Mouse (Mus musculus) brain, adult 2 months (tissue): ENCODE results near the gene Ces3a.
"Not testable (repeated sequence)": the region's sequence is repeated elsewhere in the genome, so short reads cannot be mapped to it uniquely, and the experiment has no call there.

Experiments
- DNase-seq: peaks from one replicate; pipeline ENCODE4 v3.0.0; 2011; ENCODE audit warnings: low read depth, low spot score

Gene Ces3a

DNA sequence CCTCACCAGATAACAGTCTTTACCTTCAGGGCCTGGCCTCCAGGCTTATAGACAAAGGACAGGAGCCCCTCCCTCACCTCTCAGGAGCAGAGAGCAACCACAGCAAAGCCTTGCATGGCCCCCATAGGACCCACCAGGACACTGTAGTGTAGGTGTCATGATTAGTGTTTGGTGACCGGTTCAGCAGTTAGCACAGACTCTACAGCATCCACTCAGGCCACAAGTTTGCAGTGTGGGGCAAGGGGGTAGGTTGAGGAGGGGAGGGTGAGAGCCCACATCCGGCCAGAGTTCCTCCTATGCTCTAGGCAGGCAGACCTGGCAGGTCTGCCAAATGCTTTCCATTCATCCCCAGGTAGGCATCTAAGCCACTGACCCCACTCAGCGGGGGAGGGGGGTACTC lies 45.6 kb downstream of the Ces3a start:
- DNase-seq, result no peak

DNA sequence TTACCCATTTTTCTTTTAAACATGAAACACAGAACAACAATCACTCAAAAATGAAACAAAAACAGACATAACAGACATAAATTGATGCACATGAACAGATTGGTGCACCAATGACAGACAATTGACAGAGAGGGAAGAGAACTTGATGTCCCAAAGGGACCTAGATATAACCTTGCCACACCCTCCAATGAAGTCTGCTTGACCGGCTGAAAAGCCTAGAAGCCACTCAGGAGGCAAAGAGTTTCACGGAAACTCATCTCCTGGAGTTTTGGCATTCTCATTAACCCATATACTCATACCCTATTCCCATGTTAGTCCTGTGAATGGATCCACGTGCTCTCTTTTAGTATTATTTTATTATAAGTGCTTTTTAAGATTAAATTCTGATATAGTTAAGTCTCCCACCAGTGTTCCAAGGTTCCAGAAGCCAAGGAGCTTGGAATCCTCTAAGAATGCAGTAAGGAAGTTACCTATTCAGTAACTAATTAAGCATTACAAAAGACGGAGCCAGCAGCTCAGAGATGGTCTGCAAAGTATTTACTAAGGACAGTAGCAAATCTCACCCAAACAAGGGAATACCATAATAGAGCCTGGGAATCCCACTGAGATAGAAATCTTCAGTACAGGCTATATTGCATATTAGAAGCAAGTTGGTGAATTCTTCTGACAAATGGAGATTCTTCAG lies 53.8 kb downstream of the Ces3a start:
- DNase-seq, result not testable (repeated sequence)

DNA sequence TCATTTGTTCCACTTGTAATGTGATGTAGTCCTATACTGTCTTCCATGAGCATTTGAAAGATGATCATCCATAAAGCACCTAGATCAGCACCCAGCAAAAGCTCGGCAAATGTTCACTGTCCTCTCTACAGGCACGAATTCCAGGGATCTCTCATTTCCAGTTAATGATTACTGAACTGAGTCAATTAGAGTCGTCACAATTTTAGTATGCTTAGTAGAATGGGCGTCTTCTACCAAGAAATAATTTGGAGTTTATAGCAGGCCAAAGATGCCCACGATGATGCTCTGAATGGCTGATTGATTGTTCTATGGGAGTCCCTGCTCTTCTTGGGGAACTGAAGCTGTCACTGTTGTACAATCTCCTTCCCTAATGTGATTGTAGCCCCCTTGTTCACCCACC lies 55.3 kb downstream of the Ces3a start:
- not testable (repeated sequence) for DNase-seq

DNA sequence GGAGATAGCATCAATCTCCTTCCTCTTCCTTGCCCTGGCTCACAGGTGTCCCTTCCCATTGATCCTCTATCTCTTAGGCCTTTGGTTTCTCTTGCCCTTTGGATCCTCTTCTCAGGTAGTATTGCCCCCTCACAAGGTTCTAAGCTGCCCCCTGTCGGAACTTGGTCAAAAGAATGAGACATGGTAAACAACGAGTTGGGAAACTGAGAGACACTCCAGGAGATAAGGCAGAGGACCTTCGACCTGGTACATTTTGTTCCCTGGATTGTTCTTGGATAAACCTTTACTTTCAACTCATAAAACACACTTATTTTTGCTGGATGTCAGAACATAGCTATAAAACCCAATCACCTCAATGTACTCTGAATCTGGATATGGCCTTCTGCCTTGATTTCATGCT lies 55.8 kb downstream of the Ces3a start:
- no peak for DNase-seq
